ENCODE assay signal across 27 mouse cellular contexts in the genomic region with DNA sequence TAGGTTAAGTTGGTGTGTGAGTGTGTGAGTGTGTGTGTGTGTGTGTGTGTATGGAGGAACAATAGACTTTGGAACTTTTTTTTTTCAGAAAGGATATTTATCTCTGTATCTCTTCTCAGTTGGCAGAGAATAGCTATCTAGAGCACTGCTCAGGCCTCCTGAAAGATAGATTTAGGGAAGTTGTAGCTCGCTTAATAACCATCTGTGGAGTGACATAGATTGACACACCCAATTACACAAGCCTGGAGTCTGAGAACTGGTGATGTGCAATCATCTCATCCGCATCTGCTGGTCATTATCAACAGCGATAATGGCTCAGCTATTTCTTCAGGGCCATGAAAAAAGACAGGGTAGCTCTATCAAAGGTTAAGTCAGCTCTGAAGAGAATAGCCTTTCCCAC. TPM values are rescaled to one million over a fixed set of nuclear protein-coding genes. Genes with fewer than 3 reads are reported as not detected.
DNase-seq lines count a peak whose midpoint lies in the region; ATAC-seq and TF ChIP-seq lines count a peak whose summit lies in the region.
"Had no signal": no experiment of that assay in that cellular context is flagged by ENCODE, and none has a peak within 500 bp of the region (broad histone marks: within the 10 kb centered on the region; RNA-seq: fewer than 3 reads in every experiment).

No protein-coding gene starts in this region.

- no peak for TF ChIP-seq EP300 in heart, adult 2 months (IDR thresholded peaks at IDR 0.05; ENCODE audit: insufficient read depth, low read depth, low read length)

- no peak for TF ChIP-seq POLR2A in heart, adult 2 months (IDR thresholded peaks at IDR 0.05; ENCODE audit: insufficient read depth, low read depth, low read length)

- no peak for DNase-seq in liver, embryonic 11.5 days (ENCODE audit: low spot score)
- no peak for DNase-seq in liver
- DNase-seq in splenic B cell, adult 2 months (ENCODE audit: low read depth, low spot score) = peak; percentile 26
- DNase-seq in thymus, postnatal 10 days (ENCODE audit: low spot score in 2 of 2) = no peak
- no peak for DNase-seq in kidney, adult 11 months
- no peak for DNase-seq in heart, adult 2 months
- DNase-seq: adrenal gland, postnatal 14 days; cerebellum, adult 9-10 months; gastrocnemius, postnatal 25 days; kidney, adult 9 months; kidney, postnatal 36 days; retina, postnatal 1 day; thymus, postnatal 36 days had no signal

- WGBS in liver, embryonic 11.5 days = 53% methylated on average over 3 of the region's 3 CpGs
- WGBS in liver, embryonic 12.5 days (ENCODE audit: insufficient replicate concordance) = 26% methylated on average over 3 of the region's 3 CpGs
- WGBS in macrophage (ENCODE audit: missing documents) = 13% methylated on average over 3 of the region's 3 CpGs
- 72% methylated on average over 3 of the region's 3 CpGs for WGBS in heart, adult 2 months

- peaks cover 100% of the 10 kb centered on the region for H3K79me2 ChIP-seq in macrophage (ENCODE audit: inconsistent target)
- peaks cover 3% of the 10 kb centered on the region for H3K79me2 ChIP-seq in heart, adult 2 months (replicated peaks; ENCODE audit: control insufficient read depth, insufficient read depth, low read length)

- ATAC-seq in liver, embryonic 11.5 days (replicated peaks; ENCODE audit: low FRiP score) = peak; percentile 62; the same call in 1 of the 2 replicates
- peak; percentile 54; the same call in 1 of the 2 replicates for ATAC-seq in liver, embryonic 12.5 days
- ATAC-seq: activated CD4-positive, CD25-positive, alpha-beta regulatory T cell, adult 4 months; forebrain, embryonic 16.5 days; hindbrain, embryonic 16.5 days; intestine, embryonic 15.5 days; midbrain, embryonic 13.5 days had no signal

- H3K4me3 ChIP-seq in liver, embryonic 11.5 days (ENCODE audit: low read depth, low read length) = no peak overlapping the region
- H3K4me3 ChIP-seq in liver, embryonic 12.5 days = no peak overlapping the region
- no peak overlapping the region for H3K4me3 ChIP-seq in macrophage (ENCODE audit: inconsistent target)
- no peak overlapping the region for H3K4me3 ChIP-seq in heart, adult 2 months
- H3K4me3 ChIP-seq: forebrain, embryonic 10.5 days; intestine, embryonic 15.5 days; limb, embryonic 13.5 days; lung, embryonic 15.5 days; midbrain, embryonic 13.5 days; neural tube, embryonic 12.5 days; stomach, embryonic 15.5 days had no signal

- H3K4me1 ChIP-seq in liver, embryonic 11.5 days (replicated peaks; ENCODE audit: control insufficient read depth, insufficient read depth, low read length) = peaks cover 60% of the 10 kb centered on the region
- peaks cover 80% of the 10 kb centered on the region for H3K4me1 ChIP-seq in liver, embryonic 12.5 days
- H3K4me1 ChIP-seq in heart, adult 2 months (ENCODE audit: control insufficient read depth, insufficient read depth, low read length) = peaks cover 33% of the 10 kb centered on the region

- no peak overlapping the region for H3K4me2 ChIP-seq in liver, embryonic 11.5 days
- no peak overlapping the region for H3K4me2 ChIP-seq in liver, embryonic 12.5 days
- H3K4me2 ChIP-seq: intestine, embryonic 15.5 days; limb, embryonic 13.5 days; lung, embryonic 15.5 days; midbrain, embryonic 13.5 days; neural tube, embryonic 12.5 days; stomach, embryonic 15.5 days had no signal

- intact Hi-C loops in heart, adult 2 months (cut with DNase I) = no loop called here

- no peak for TF ChIP-seq CTCF in heart, adult 2 months (IDR thresholded peaks at IDR 0.05)

- no peaks in the 10 kb centered on the region for H3K9me3 ChIP-seq in liver, embryonic 11.5 days (ENCODE audit: control insufficient read depth, low read length)
- no peaks in the 10 kb centered on the region for H3K9me3 ChIP-seq in liver, embryonic 12.5 days (replicated peaks)
- H3K9me3 ChIP-seq: forebrain, embryonic 10.5 days; intestine, embryonic 15.5 days; limb, embryonic 13.5 days; lung, embryonic 15.5 days; midbrain, embryonic 13.5 days; neural tube, embryonic 12.5 days; stomach, embryonic 15.5 days had no signal

- no peak overlapping the region for H3K9ac ChIP-seq in liver, embryonic 11.5 days (ENCODE audit: low read depth, low read length)
- H3K9ac ChIP-seq in liver, embryonic 12.5 days = no peak overlapping the region
- no peak overlapping the region for H3K9ac ChIP-seq in heart, adult 2 months (ENCODE audit: low read depth, low read length)
- H3K9ac ChIP-seq: intestine, embryonic 15.5 days; limb, embryonic 13.5 days; lung, embryonic 15.5 days; midbrain, embryonic 13.5 days; neural tube, embryonic 12.5 days; stomach, embryonic 15.5 days had no signal

- H3K27me3 ChIP-seq in liver, embryonic 11.5 days (replicated peaks; ENCODE audit: control insufficient read depth, insufficient read depth, low read length) = no peaks in the 10 kb centered on the region
- no peaks in the 10 kb centered on the region for H3K27me3 ChIP-seq in liver, embryonic 12.5 days (replicated peaks)
- no peaks in the 10 kb centered on the region for H3K27me3 ChIP-seq in splenic B cell, adult 2 months (ENCODE audit: control insufficient read depth, insufficient read depth, low read length, poor library complexity, severe bottlenecking)
- no peaks in the 10 kb centered on the region for H3K27me3 ChIP-seq in heart, adult 2 months (ENCODE audit: control insufficient read depth, insufficient read depth, low read length)
- H3K27me3 ChIP-seq: CH12.LX; intestine, embryonic 15.5 days; limb, embryonic 13.5 days; lung, embryonic 15.5 days; midbrain, embryonic 13.5 days; neural tube, embryonic 12.5 days; stomach, embryonic 15.5 days had no signal

- H3K36me3 ChIP-seq in liver, embryonic 11.5 days (ENCODE audit: control insufficient read depth, insufficient read depth, low read length) = no peaks in the 10 kb centered on the region
- no peaks in the 10 kb centered on the region for H3K36me3 ChIP-seq in liver, embryonic 12.5 days
- H3K36me3 ChIP-seq in macrophage (ENCODE audit: inconsistent target) = no peaks in the 10 kb centered on the region
- H3K36me3 ChIP-seq in splenic B cell, adult 2 months (ENCODE audit: control insufficient read depth, insufficient read depth, low read length, poor library complexity, severe bottlenecking) = no peaks in the 10 kb centered on the region; the same call in none of the 2 replicates
- peaks cover 2% of the 10 kb centered on the region; the same call in 1 of the 2 replicates for H3K36me3 ChIP-seq in heart, adult 2 months (ENCODE audit: control insufficient read depth, insufficient read depth, low read length)
- H3K36me3 ChIP-seq: forebrain, embryonic 10.5 days; G1E; intestine, embryonic 15.5 days; limb, embryonic 13.5 days; lung, embryonic 15.5 days; midbrain, embryonic 13.5 days; neural tube, embryonic 12.5 days; stomach, embryonic 15.5 days had no signal

- no peak overlapping the region for H3K27ac ChIP-seq in liver, embryonic 11.5 days (ENCODE audit: low read depth, low read length)
- no peak overlapping the region for H3K27ac ChIP-seq in liver, embryonic 12.5 days
- peak overlapping the region; percentile 34 for H3K27ac ChIP-seq in macrophage
- no peak overlapping the region for H3K27ac ChIP-seq in heart, adult 2 months
- H3K27ac ChIP-seq: forebrain, embryonic 10.5 days; limb, embryonic 13.5 days; lung, embryonic 15.5 days; midbrain, embryonic 13.5 days; neural tube, embryonic 12.5 days had no signal

RNA-seq across cellular contexts. Expression of gene Notch2, which starts 18.9 kb away (rescaled TPM):
- 17.2 and 18.4 TPM in 2 replicates for polyA plus RNA-seq in liver, embryonic 11.5 days (2014; fragmentation: Nextera tagmentation; extraction: Ambion mirVana)
- polyA plus RNA-seq in liver, embryonic 12.5 days (2016; fragmentation: Nextera tagmentation; extraction: Ambion mirVana) = 8.7 and 10.1 TPM in 2 replicates
- total RNA-seq in macrophage (2018; cell fraction: chromatin; rRNA removed) = 100 to 1,000 TPM; 149 to 777 (median 273) TPM
- total RNA-seq in macrophage (2018; cell fraction: cytosol; rRNA removed) = 100 to 1,000 TPM in 12 of 26 experiments, 10 to 100 TPM in 14; 46.8 to 165 (median 96.1) TPM
- total RNA-seq in macrophage (2018; cell fraction: nucleus; rRNA removed) = 100 to 1,000 TPM; 125 to 657 (median 257) TPM
- 21.9 to 74.1 TPM (median 33.4 TPM) in 3 replicates for polyA plus RNA-seq in macrophage (2018)
- 10 to 100 TPM; 14.9 to 18.1 TPM for total RNA-seq in heart, adult 2 months (2021)
- 10.0 and 14.1 TPM in 2 replicates for polyA plus RNA-seq in heart, adult 2 months (2012; rRNA removed)
- polyA plus RNA-seq: G1E had no signal
